Mouse (Mus musculus): ENCODE measurements around the gene Pik3r3. TPM values are rescaled to one million over a fixed set of nuclear protein-coding genes. Genes with fewer than 3 reads are reported as not detected.
A peak's percentile ranks its signal among the peaks of the same experiment; 100 is the strongest.
"Not testable (repeated sequence)": the region's sequence is repeated elsewhere in the genome, so short reads cannot be mapped to it uniquely, and the experiment has no call there.

Pik3r3 gene
- polyA plus RNA-seq, 1 experiment from 2014 or later = 22.4 TPM

DNA sequence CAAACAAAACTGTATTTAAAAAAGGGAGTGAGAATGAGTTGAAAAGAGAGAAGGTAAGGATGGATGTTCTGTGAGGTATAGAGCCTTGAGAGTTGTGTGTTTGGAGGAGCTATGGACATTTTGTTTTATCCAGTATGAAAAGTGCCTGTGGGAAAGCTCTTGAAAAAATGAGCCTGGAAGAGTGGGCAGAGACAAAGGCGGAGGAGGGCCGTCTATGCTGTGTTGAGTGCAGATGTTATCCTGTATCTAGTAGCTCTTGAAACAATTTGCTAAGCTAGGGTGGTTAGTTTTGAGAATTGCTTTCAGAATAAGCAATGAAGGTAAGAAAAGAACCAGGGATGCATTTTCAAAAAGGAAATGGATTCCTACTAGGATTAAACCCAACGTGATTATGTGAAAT is 22.0 kb downstream of the Pik3r3 start:
- no peak for ATAC-seq (replicated peaks; ENCODE audit: insufficient number of reproducible peaks, low FRiP score, low TSS enrichment)
- H3K36me3 ChIP-seq (ENCODE audit: control insufficient read depth, insufficient read depth, low read length) = no peaks in the 10 kb centered on the region
- H3K9ac ChIP-seq (ENCODE audit: low read depth, low read length) = no peak overlapping the region
- WGBS (ENCODE audit: insufficient replicate concordance) = 68% methylated on average over 3 of the region's 3 CpGs
- no peaks in the 10 kb centered on the region for H3K27me3 ChIP-seq (ENCODE audit: control insufficient read depth, insufficient read depth, low read length)
- no peak overlapping the region for H3K27ac ChIP-seq (ENCODE audit: low read depth, low read length)
- no peaks in the 10 kb centered on the region for H3K9me3 ChIP-seq (replicated peaks; ENCODE audit: control insufficient read depth, low read length)
- no peak overlapping the region for H3K4me3 ChIP-seq (ENCODE audit: low read depth, low read length)
- H3K4me1 ChIP-seq (ENCODE audit: control insufficient read depth, insufficient read depth, low read length) = no peaks in the 10 kb centered on the region
- H3K4me2 ChIP-seq = no peak overlapping the region

DNA sequence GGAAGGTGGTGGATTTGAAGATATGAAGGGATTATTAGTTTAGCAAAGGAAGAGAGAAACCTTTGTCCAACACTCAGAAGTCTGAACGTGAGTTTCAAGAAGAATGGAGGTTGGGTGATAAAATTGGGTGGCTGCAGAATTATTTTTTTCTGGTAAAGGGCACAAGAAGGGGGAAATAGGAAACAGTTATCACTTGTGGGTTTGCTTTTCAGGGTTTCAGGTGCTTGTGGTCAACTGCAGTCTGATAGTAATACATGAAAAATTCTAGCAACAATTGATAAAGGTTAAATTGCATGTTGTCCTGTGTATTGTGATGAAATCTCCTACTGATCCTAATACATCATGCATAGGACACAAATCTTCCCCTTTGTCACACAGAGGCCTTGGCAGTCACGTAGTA is 22.8 kb downstream of the Pik3r3 start:
- Histone ChIP-seq H3K9me3 (replicated peaks; ENCODE audit: control insufficient read depth, low read length) (no peaks in the 10 kb centered on the region), H3K4me1 (ENCODE audit: control insufficient read depth, insufficient read depth, low read length) (no peaks in the 10 kb centered on the region), H3K27ac (ENCODE audit: low read depth, low read length) (no peak overlapping the region), H3K36me3 (ENCODE audit: control insufficient read depth, insufficient read depth, low read length) (no peaks in the 10 kb centered on the region), H3K9ac (ENCODE audit: low read depth, low read length) (no peak overlapping the region), H3K27me3 (ENCODE audit: control insufficient read depth, insufficient read depth, low read length) (no peaks in the 10 kb centered on the region), H3K4me2 (no peak overlapping the region), H3K4me3 (ENCODE audit: low read depth, low read length) (no peak overlapping the region)
- ATAC-seq (replicated peaks; ENCODE audit: insufficient number of reproducible peaks, low FRiP score, low TSS enrichment) = no peak
- WGBS (ENCODE audit: insufficient replicate concordance) = 79% methylated on average over 2 of the region's 2 CpGs

DNA sequence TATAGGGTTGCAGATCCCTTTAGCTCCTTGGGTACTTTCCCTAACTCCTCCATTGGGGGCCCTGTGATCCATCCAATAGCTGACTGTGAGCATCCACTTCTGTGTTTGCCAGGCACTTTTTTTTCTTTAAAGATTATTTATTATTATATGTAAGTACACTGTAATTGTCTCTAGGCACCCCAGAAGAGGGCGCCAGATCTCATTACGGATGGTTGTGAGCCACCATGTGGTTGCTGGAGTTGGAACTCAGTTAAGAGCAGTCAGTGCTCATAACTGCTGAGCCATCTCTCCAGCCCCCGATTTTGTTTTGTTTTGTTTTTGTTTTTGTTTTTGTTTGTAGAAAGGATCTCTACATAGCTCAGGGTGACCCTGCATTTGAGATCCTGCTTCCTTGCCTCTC is 24.5 kb downstream of the Pik3r3 start:
- H3K4me3 ChIP-seq (ENCODE audit: low read depth, low read length); H3K27ac ChIP-seq (ENCODE audit: low read depth, low read length); H3K27me3 ChIP-seq (ENCODE audit: control insufficient read depth, insufficient read depth, low read length); H3K36me3 ChIP-seq (ENCODE audit: control insufficient read depth, insufficient read depth, low read length); H3K4me1 ChIP-seq (ENCODE audit: control insufficient read depth, insufficient read depth, low read length); H3K9ac ChIP-seq (ENCODE audit: low read depth, low read length); H3K9me3 ChIP-seq (replicated peaks; ENCODE audit: control insufficient read depth, low read length); H3K4me2 ChIP-seq; ATAC-seq (replicated peaks; ENCODE audit: insufficient number of reproducible peaks, low FRiP score, low TSS enrichment): not testable (repeated sequence)
- WGBS (ENCODE audit: insufficient replicate concordance) = 46% methylated on average over 3 of the region's 3 CpGs

DNA sequence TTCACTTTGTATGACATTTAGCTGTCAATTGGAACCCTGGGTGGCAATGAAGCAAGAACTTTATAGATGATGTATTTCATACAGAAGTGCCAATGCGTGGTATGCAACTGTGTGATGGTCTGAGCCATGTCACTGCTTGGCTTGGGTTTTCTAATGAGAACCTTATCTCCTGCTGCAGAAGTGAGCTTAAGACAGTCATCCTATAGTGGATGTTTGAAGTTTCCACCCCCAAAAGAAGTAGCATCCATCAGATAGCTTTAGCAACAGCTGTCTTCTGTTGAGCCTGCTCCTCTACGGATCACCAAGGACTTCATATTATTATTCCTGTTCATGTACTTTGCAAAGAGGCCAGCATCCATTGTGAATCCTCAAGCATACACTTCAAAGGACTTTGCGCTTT is 28.6 kb downstream of the Pik3r3 start:
- Histone ChIP-seq H3K9ac (ENCODE audit: low read depth, low read length) (no peak overlapping the region), H3K4me3 (ENCODE audit: low read depth, low read length) (no peak overlapping the region), H3K4me2 (no peak overlapping the region), H3K27ac (ENCODE audit: low read depth, low read length) (no peak overlapping the region), H3K27me3 (ENCODE audit: control insufficient read depth, insufficient read depth, low read length) (no peaks in the 10 kb centered on the region), H3K4me1 (ENCODE audit: control insufficient read depth, insufficient read depth, low read length) (no peaks in the 10 kb centered on the region), H3K36me3 (ENCODE audit: control insufficient read depth, insufficient read depth, low read length) (no peaks in the 10 kb centered on the region), H3K9me3 (replicated peaks; ENCODE audit: control insufficient read depth, low read length) (no peaks in the 10 kb centered on the region)
- WGBS (ENCODE audit: insufficient replicate concordance) = 88% methylated on average over 3 of the region's 3 CpGs
- ATAC-seq (replicated peaks; ENCODE audit: insufficient number of reproducible peaks, low FRiP score, low TSS enrichment) = no peak

DNA sequence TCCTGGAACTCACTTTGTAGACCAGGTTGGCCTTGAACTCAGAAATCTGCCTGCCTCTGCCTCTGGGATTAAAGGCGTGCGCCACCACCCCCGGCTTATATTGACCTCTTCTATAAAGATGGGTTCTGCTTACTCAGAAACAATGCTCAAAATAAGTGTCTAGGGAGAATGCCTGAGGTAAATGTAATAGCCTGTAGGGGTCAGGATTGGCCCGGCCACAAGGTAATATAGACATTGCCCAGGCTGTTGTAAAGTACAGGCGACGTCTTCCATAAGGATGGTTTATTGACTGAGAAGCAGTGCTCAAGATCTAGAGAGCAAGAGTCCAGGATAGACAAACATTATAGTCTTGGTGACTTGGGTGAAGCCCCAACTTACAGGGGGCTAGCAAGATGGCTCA is 46.8 kb downstream of the Pik3r3 start:
- Histone ChIP-seq H3K4me3 (ENCODE audit: low read depth, low read length) (no peak overlapping the region), H3K36me3 (ENCODE audit: control insufficient read depth, insufficient read depth, low read length) (peaks cover 25% of the 10 kb centered on the region), H3K4me1 (ENCODE audit: control insufficient read depth, insufficient read depth, low read length) (no peaks in the 10 kb centered on the region), H3K4me2 (no peak overlapping the region), H3K27ac (ENCODE audit: low read depth, low read length) (no peak overlapping the region), H3K9ac (ENCODE audit: low read depth, low read length) (no peak overlapping the region), H3K27me3 (ENCODE audit: control insufficient read depth, insufficient read depth, low read length) (no peaks in the 10 kb centered on the region), H3K9me3 (replicated peaks; ENCODE audit: control insufficient read depth, low read length) (no peaks in the 10 kb centered on the region)
- ATAC-seq (replicated peaks; ENCODE audit: insufficient number of reproducible peaks, low FRiP score, low TSS enrichment) = no peak
- WGBS (ENCODE audit: insufficient replicate concordance) = 93% methylated on average over 6 of the region's 6 CpGs

DNA sequence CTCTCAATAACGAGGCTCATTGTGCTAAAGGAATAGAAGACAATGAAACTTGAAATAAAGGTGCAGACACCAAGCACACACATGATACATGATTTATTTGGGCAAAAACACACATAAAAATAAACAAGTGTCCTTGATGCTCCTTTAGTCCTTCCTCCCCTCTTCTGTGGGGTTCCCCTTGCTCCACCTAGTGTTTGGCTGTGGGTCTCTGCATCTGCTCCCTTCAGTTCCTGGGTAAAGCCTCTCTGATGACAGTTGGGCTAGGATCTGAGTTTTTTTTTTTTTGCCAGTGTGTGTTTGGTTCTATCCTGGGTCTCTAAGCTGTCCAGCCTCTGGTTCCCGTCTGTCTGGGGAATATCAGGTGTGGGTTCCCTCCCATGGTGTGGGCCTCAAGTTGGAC is 60.8 kb downstream of the Pik3r3 start:
- H3K4me1 ChIP-seq (ENCODE audit: control insufficient read depth, insufficient read depth, low read length) = no peaks in the 10 kb centered on the region
- no peak for ATAC-seq (replicated peaks; ENCODE audit: insufficient number of reproducible peaks, low FRiP score, low TSS enrichment)
- no peaks in the 10 kb centered on the region for H3K27me3 ChIP-seq (ENCODE audit: control insufficient read depth, insufficient read depth, low read length)
- no peaks in the 10 kb centered on the region for H3K9me3 ChIP-seq (replicated peaks; ENCODE audit: control insufficient read depth, low read length)
- no peak overlapping the region for H3K4me2 ChIP-seq
- H3K9ac ChIP-seq (ENCODE audit: low read depth, low read length) = no peak overlapping the region
- no peak overlapping the region for H3K27ac ChIP-seq (ENCODE audit: low read depth, low read length)
- no peak overlapping the region for H3K4me3 ChIP-seq (ENCODE audit: low read depth, low read length)
- H3K36me3 ChIP-seq (ENCODE audit: control insufficient read depth, insufficient read depth, low read length) = peaks cover 10% of the 10 kb centered on the region
- 69% methylated on average over 2 of the region's 2 CpGs for WGBS (ENCODE audit: insufficient replicate concordance)

DNA sequence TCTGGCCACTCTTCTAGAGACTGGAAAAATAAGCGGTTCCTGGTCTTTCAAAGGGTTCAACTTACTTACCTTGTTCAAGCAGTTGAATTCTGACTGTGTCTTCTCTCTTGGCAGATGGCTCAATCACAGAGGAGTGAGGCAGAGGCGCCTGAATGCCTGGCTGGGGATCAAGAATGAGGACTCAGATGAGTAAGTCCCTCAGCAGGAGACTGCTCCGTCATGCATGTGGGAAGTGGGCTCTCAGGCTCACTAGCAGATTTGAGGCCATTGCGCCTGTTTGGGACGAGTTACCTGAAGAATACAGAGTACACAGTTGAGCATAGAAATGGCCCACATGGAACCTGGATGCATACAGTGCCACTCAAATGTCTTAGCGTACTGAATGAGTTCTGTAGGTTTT is 70.1 kb downstream of the Pik3r3 start:
- WGBS (ENCODE audit: insufficient replicate concordance) = 89% methylated on average over 6 of the region's 6 CpGs
- Histone ChIP-seq H3K4me1 (ENCODE audit: control insufficient read depth, insufficient read depth, low read length) (no peaks in the 10 kb centered on the region), H3K4me3 (ENCODE audit: low read depth, low read length) (no peak overlapping the region), H3K36me3 (ENCODE audit: control insufficient read depth, insufficient read depth, low read length) (peaks cover 21% of the 10 kb centered on the region), H3K9ac (ENCODE audit: low read depth, low read length) (no peak overlapping the region), H3K27me3 (ENCODE audit: control insufficient read depth, insufficient read depth, low read length) (no peaks in the 10 kb centered on the region), H3K4me2 (no peak overlapping the region), H3K27ac (ENCODE audit: low read depth, low read length) (no peak overlapping the region), H3K9me3 (replicated peaks; ENCODE audit: control insufficient read depth, low read length) (no peaks in the 10 kb centered on the region)
- no peak for ATAC-seq (replicated peaks; ENCODE audit: insufficient number of reproducible peaks, low FRiP score, low TSS enrichment)

DNA sequence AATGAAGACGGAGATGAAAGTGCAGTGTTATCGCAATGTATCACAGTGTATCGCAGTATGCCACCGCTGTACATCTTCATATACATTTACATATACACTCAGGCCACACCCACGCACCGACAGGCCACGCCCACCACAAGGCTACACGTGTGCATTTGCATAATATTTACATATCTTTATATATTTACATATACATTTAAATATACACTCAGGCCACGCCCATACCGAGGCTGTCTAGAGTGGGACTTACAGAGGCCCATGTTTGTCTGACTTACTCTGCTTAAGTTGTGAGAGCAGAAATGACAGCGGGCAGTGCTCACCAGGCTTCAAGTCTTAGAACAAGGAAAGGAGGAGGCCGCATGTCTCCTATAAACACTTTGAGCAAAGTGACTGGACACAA is 71.9 kb downstream of the Pik3r3 start:
- Histone ChIP-seq H3K4me1 (ENCODE audit: control insufficient read depth, insufficient read depth, low read length) (no peaks in the 10 kb centered on the region), H3K27ac (ENCODE audit: low read depth, low read length) (no peak overlapping the region), H3K9ac (ENCODE audit: low read depth, low read length) (no peak overlapping the region), H3K4me3 (ENCODE audit: low read depth, low read length) (no peak overlapping the region), H3K4me2 (no peak overlapping the region), H3K9me3 (replicated peaks; ENCODE audit: control insufficient read depth, low read length) (no peaks in the 10 kb centered on the region), H3K27me3 (ENCODE audit: control insufficient read depth, insufficient read depth, low read length) (no peaks in the 10 kb centered on the region), H3K36me3 (ENCODE audit: control insufficient read depth, insufficient read depth, low read length) (peaks cover 10% of the 10 kb centered on the region)
- no peak for ATAC-seq (replicated peaks; ENCODE audit: insufficient number of reproducible peaks, low FRiP score, low TSS enrichment)
- WGBS (ENCODE audit: insufficient replicate concordance) = 84% methylated on average over 12 of the region's 12 CpGs

DNA sequence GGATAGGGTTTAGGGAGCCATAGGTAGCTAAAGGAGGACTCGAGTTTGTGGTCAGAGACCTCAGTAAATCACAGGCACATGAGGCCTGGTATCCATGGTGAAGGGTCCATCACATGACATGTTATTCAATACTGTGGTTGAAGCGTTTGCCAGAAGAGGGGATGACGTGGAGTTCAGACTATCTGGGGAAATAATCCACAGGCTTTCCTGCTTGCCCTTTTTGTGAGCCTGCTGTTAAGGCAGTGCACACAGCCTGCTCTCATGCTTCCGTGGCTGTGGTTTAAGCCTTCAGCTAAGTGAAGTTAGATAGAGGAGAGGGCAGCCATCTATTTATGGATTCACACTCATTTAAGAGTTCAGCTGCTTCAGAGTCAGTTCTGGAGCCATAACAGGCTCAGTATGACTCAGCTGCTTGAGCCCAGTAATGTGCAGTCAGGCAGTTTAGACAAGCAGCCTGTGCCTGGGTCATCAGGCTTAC is 79.5 kb downstream of the Pik3r3 start:
- Histone ChIP-seq H3K27ac (ENCODE audit: low read depth, low read length) (peak overlapping the region; percentile 37), H3K4me2 (no peak overlapping the region), H3K4me3 (ENCODE audit: low read depth, low read length) (no peak overlapping the region), H3K9me3 (replicated peaks; ENCODE audit: control insufficient read depth, low read length) (no peaks in the 10 kb centered on the region), H3K27me3 (ENCODE audit: control insufficient read depth, insufficient read depth, low read length) (no peaks in the 10 kb centered on the region), H3K36me3 (ENCODE audit: control insufficient read depth, insufficient read depth, low read length) (peaks cover 3% of the 10 kb centered on the region; the same call in 1 of the 2 replicates), H3K9ac (ENCODE audit: low read depth, low read length) (no peak overlapping the region), H3K4me1 (ENCODE audit: control insufficient read depth, insufficient read depth, low read length) (0 out of 2 replicates have a peak, but pooled peaks cover 3% of the 10 kb centered on the region)
- ATAC-seq (replicated peaks; ENCODE audit: insufficient number of reproducible peaks, low FRiP score, low TSS enrichment) = peak; percentile 26; the same call in 1 of the 2 replicates
- 40% methylated on average over 4 of the region's 4 CpGs for WGBS (ENCODE audit: insufficient replicate concordance)
